Mouse (Mus musculus): Measurements from ENCODE around the gene Zfp683. TPM values are rescaled to one million over a fixed set of nuclear protein-coding genes. Genes with fewer than 3 reads are reported as not detected.

Gene Zfp683
- total and polyA plus RNA-seq, 3 experiments: 0.16 TPM; not detected in 2

DNA sequence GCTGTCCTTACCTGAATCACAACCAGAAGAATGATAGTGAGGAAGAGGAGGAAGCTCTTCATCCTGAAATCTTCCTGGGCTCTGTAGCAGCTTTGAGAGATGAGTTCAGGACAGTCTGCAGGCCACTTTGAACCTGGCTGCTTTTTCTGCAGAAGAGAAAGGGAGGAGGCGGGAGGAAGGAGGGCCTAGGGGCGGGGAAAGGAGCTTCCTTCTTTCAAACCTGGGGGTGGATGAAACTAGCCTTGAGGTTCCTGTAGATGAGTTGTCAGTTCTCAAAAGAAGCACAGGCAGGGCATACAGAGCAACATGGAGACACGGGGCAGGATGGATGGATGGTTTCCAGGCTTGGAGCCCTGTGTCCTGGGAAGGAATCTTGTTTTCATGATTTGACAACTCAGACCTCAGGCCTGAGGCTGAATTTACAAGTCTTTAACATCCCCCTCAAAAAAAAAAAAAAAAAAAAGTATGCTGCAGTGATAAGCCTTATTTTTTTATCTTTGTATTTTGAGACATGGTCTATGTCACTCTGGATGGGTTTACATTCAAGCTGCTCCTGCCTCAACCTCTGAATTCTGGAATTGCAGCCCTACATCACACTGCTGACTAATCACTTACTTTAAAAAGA, 41.4 kb downstream of the Zfp683 start, which contains the start of gene Cd52:
Gene Cd52, minus strand, starts transcription at position 160 of the 625 bp plus-strand sequence.
- Histone ChIP-seq H3K36me3 (replicated peaks in 1 of 2; ENCODE audit: control insufficient read depth in 1 of 2, insufficient read depth in 1 of 2, low read length in 1 of 2) (peaks cover 17 to 36% of the 10 kb centered on the region in 2 experiments), H3K4me1 (ENCODE audit: control insufficient read depth in 1 of 2, insufficient read depth in 2 of 2) (peaks cover 16 to 52% of the 10 kb centered on the region in 2 experiments), H3K9ac (ENCODE audit: insufficient read depth, low read depth) (peak within 1 kb of the TSS; percentile 96), H3K9me3 (replicated peaks; ENCODE audit: low read length) (no peaks in the 10 kb centered on the region), H3K27me3 (replicated peaks) (no peaks in the 10 kb centered on the region), H3K79me2 (replicated peaks; ENCODE audit: control insufficient read depth, extremely low read depth, insufficient read depth, poor library complexity, severe bottlenecking) (peaks cover 25% of the 10 kb centered on the region), H3K27ac (ENCODE audit: insufficient read depth, low read depth) (peak within 1 kb of the TSS; percentile 97), H3K4me2 (ENCODE audit: insufficient read depth, low read depth, poor library complexity, severe bottlenecking) (peak within 1 kb of the TSS; percentile 76), H3K4me3 (replicated peaks in 1 of 3; ENCODE audit: low read depth in 2 of 3, low read length in 2 of 3, poor library complexity in 1 of 3) (peak within 1 kb of the TSS; percentile 81 to 99 (median 91))
- peak; percentile 91 for DNase-seq (ENCODE audit: extremely low read depth)
- peak; percentile 82 for TF ChIP-seq MYC (IDR thresholded peaks at IDR 0.05; ENCODE audit: low read depth, low read length)
- no peak for TF ChIP-seq GABPA (IDR thresholded peaks at IDR 0.05; ENCODE audit: insufficient replicate concordance, low read depth, low read length)
- peak; percentile 52; the same call in 1 of the 2 replicates for TF ChIP-seq HCFC1 (IDR thresholded peaks at IDR 0.05; ENCODE audit: low read depth, low read length)
- peak; percentile 99 for TF ChIP-seq NELFE (IDR thresholded peaks at IDR 0.05; ENCODE audit: low read depth, low read length)
- TF ChIP-seq MAFK (IDR thresholded peaks at IDR 0.05; ENCODE audit: insufficient replicate concordance, low read length): peak; percentile 45; the same call in 1 of the 2 replicates
- TF ChIP-seq CHD2 (IDR thresholded peaks at IDR 0.05; ENCODE audit: low read length): peak; percentile 60
- peak; percentile 90 for TF ChIP-seq TCF12 (IDR thresholded peaks at IDR 0.05; ENCODE audit: low read depth, low read length)
- TF ChIP-seq ZNF384 (IDR thresholded peaks at IDR 0.05; ENCODE audit: low read depth, low read length): peak; percentile 71
- TF ChIP-seq POLR2AphosphoS2 (IDR thresholded peaks at IDR 0.05; ENCODE audit: low read depth, low read length): peak; percentile 97
- peak; percentile 39; the same call in 1 of the 2 replicates for TF ChIP-seq EP300 (IDR thresholded peaks at IDR 0.05; ENCODE audit: low read length)
- TF ChIP-seq PAX5 (IDR thresholded peaks at IDR 0.05; ENCODE audit: low read length): no peak
- peak; percentile 93 for TF ChIP-seq MAZ (IDR thresholded peaks at IDR 0.05; ENCODE audit: low read depth, low read length)
- TF ChIP-seq SIN3A (IDR thresholded peaks at IDR 0.05; ENCODE audit: low read length): peak; percentile 88
- TF ChIP-seq ELF1 (IDR thresholded peaks at IDR 0.05; ENCODE audit: low read depth, low read length): peak; percentile 69
- TF ChIP-seq TBP (conservative IDR thresholded peaks at IDR 0.05; ENCODE audit: low read depth, low read length): peak; percentile 97
- TF ChIP-seq BHLHE40 (IDR thresholded peaks at IDR 0.05; ENCODE audit: low read depth, low read length): no peak
- 0 out of 2 replicates have a peak, but pooled peaks have one; percentile 58 for TF ChIP-seq E2F4 (IDR thresholded peaks at IDR 0.05; ENCODE audit: insufficient replicate concordance, low read depth, low read length)
- peak; percentile 52 for TF ChIP-seq JUND (conservative IDR thresholded peaks at IDR 0.05; ENCODE audit: low read depth, low read length)
- TF ChIP-seq ZKSCAN1 (IDR thresholded peaks at IDR 0.05; ENCODE audit: borderline replicate concordance, low read depth, low read length): no peak
- peak; percentile 51 for TF ChIP-seq NRF1 (IDR thresholded peaks at IDR 0.05; ENCODE audit: low read depth, low read length)
- peak; percentile 98 for TF ChIP-seq POLR2A (IDR thresholded peaks at IDR 0.05; ENCODE audit: low read depth, low read length)
- TF ChIP-seq JUN (IDR thresholded peaks at IDR 0.05; ENCODE audit: insufficient read depth, low read depth, low read length): no peak
- TF ChIP-seq MAX (IDR thresholded peaks at IDR 0.05; ENCODE audit: low read length): peak; percentile 65
- no peak for TF ChIP-seq ZC3H11A (IDR thresholded peaks at IDR 0.05; ENCODE audit: low read depth, low read length)
- TF ChIP-seq MEF2A (IDR thresholded peaks at IDR 0.05; ENCODE audit: borderline replicate concordance, low read depth, low read length): peak; percentile 49; the same call in 1 of the 2 replicates
- TF ChIP-seq SMC3 (IDR thresholded peaks at IDR 0.05; ENCODE audit: low read depth, low read length): no peak
- TF ChIP-seq MXI1 (IDR thresholded peaks at IDR 0.05; ENCODE audit: low read depth, low read length): peak; percentile 71; the same call in 1 of the 2 replicates
- TF ChIP-seq RCOR1 (conservative IDR thresholded peaks at IDR 0.05; ENCODE audit: low read depth, low read length): peak; percentile 68; the same call in 1 of the 2 replicates
- peak; percentile 47 for TF ChIP-seq ETS1 (conservative IDR thresholded peaks at IDR 0.05; ENCODE audit: low read depth, low read length)
- TF ChIP-seq CHD1 (IDR thresholded peaks at IDR 0.05; ENCODE audit: low read depth, low read length): peak; percentile 82
- TF ChIP-seq KAT2A (IDR thresholded peaks at IDR 0.05; ENCODE audit: insufficient replicate concordance, low read length): 0 out of 2 replicates have a peak, but pooled peaks have one; percentile 65
- TF ChIP-seq CTCF (conservative IDR thresholded peaks at IDR 0.05 in 1 of 2, IDR thresholded peaks at IDR 0.05 in 1 of 2; ENCODE audit: low read depth in 2 of 2, low read length in 2 of 2): no peak
- TF ChIP-seq IRF4 (IDR thresholded peaks at IDR 0.05; ENCODE audit: low read depth, low read length): peak; percentile 79
- no peak for TF ChIP-seq UBTF (IDR thresholded peaks at IDR 0.05; ENCODE audit: low read depth, low read length)
- peak; percentile 98 for TF ChIP-seq ZMIZ1 (IDR thresholded peaks at IDR 0.05; ENCODE audit: low read depth, low read length)
- TF ChIP-seq USF2 (conservative IDR thresholded peaks at IDR 0.05; ENCODE audit: low read depth, low read length): no peak
- TF ChIP-seq RAD21 (IDR thresholded peaks at IDR 0.05; ENCODE audit: low read depth, low read length): no peak; the same call in none of the 2 replicates
- no peak for TF ChIP-seq USF1 (IDR thresholded peaks at IDR 0.05; ENCODE audit: low read depth, low read length)
- dilution Hi-C loops (cut with MboI; ENCODE audit: extremely low pct_ligation_motif_present, extremely low pct_unique_long_range_greater_than_20kb, low sequenced_read_pairs) (no loop called here), in situ Hi-C loops (cut with MboI; ENCODE audit: low pct_ligation_motif_present, low pct_unique_long_range_greater_than_20kb, low sequenced_read_pairs) (loop anchor here (5.0 to 25.0 kb wide), 2 partner anchors 32 to 508 kb away; partner anchors contain the start of genes Gpn2 and Sh3bgrl3)
